Mouse (Mus musculus) adrenal gland (tissue): ENCODE data around the gene Rab43.

Source experiments
- intact Hi-C: fragments of 180-260 bp; cut with DNase I; formaldehyde crosslinking; loops from one replicate; pipeline ENCODE4 v1.15.1; 2025
- long read RNA-seq, 2 experiments: library from polyadenylated mRNA; unstranded; transcript quantifications; one replicate each; pipeline ENCODE4 v2.0.0; 2020; ENCODE audit warnings: borderline replicate concordance in 1 of 2; ENCODE audit not compliant: insufficient replicate concordance in 1 of 2

Rab43 gene
- long read RNA-seq, experiment 1, partial matches to known transcripts, result 0 of 1 reads
- long read RNA-seq, experiment 1, other reads (novel, unspliced or antisense), result 0 of 1 reads
- long read RNA-seq, experiment 2, full-length matches to known transcripts, result 3 of 3 reads
- long read RNA-seq, experiment 2, partial matches to known transcripts, result 0 of 3 reads
- long read RNA-seq, experiment 2, other reads (novel, unspliced or antisense), result 0 of 3 reads

GRCm38 (mm10) chr6:87811675-87812338 is at the start of gene Rab43:
Gene Rab43, minus strand, starts transcription at chr6:87812164.
- intact Hi-C loops, result no loop called here

DNA sequence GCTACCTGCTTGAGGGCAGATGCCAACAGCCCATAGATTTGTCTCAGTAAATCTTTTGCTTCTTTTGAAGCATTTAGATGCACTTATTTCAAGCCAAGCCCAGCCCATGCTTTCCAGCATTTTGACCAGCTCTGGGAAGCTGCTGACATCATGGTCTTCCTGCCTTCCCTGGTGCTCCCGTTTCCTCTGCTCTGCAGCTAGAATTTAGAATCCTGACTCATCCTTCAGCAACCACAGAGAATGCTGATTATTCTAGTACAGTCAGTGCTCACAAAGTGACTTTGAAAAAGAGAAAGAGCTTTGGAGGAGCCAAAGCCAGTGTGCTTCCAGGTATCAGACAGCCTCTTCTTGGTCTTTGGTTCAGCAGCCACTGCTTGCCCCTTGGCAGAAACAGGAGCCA is 45.1 kb upstream of the Rab43 start:
- intact Hi-C loops, result no loop called here

- intact Hi-C loops, result no loop called here
Observed at GRCm38 (mm10) chr6:87853446-87853845, 41.5 kb upstream of the Rab43 start.

GRCm38 (mm10) chr6:87851871-87852270 is 39.9 kb upstream of the Rab43 start:
- intact Hi-C loops, result no loop called here

- intact Hi-C loops, result no loop called here
Observed at GRCm38 (mm10) chr6:87850900-87851614, 39.1 kb upstream of the Rab43 start, which contains the start of gene Cnbp. Gene Cnbp, minus strand, starts transcription at chr6:87851106.

- intact Hi-C loops, result no loop called here
Observed at GRCm38 (mm10) chr6:87850155-87850899, 38.4 kb upstream of the Rab43 start.

DNA sequence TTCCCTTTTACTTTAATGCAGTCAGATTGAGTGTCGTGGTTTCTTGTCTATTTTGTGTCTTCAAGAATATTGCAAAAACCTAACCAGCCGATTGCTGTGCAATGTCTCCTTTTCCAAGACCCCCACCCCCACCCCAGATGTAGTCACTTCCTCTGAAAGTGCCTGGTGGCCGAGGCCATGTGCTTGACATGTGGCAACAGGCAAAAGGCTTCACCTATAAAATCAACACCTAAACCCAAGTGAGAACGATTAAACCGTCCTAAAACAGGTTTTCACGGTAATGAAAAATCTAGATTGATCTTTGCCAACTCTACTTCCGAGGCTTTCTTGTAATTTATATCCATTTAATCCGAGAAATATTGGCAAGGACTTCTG is 37.8 kb upstream of the Rab43 start:
- intact Hi-C loops, result loop anchor here (5.0 kb wide), 1 partner anchor 38 kb away; the partner anchor contains the start of gene Copg1

DNA sequence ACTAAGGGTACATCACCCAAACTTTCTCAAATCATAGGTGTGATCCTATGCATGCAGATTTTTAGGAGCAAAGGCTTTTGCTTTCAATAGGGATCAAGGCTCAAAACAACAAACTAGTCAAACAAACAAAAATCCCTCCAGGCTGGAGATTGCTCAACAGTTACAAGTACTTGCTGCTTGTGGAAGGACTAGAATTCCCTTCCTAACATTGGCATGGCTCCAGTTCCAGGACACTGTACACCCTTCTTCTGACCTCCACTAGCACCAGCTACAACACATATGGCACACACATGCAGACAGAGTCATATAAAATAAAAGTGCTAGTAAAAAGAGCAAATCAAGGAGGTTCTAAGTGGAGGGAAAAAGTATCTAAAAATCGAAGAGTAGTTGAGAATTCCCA is 34.8 kb upstream of the Rab43 start:
- intact Hi-C loops, result loop anchor here (5.0 kb wide), 1 partner anchor 40 kb away; the partner anchor contains the start of gene Copg1

- intact Hi-C loops, result loop anchor here (5.0 kb wide), 1 partner anchor 42 kb away; the partner anchor contains the start of gene Copg1
Observed at GRCm38 (mm10) chr6:87845031-87845695, 33.2 kb upstream of the Rab43 start.

GRCm38 (mm10) chr6:87842254-87842653 is 30.3 kb upstream of the Rab43 start:
- intact Hi-C loops, result no loop called here

GRCm38 (mm10) chr6:87841635-87842034 is 29.7 kb upstream of the Rab43 start:
- intact Hi-C loops, result no loop called here

DNA sequence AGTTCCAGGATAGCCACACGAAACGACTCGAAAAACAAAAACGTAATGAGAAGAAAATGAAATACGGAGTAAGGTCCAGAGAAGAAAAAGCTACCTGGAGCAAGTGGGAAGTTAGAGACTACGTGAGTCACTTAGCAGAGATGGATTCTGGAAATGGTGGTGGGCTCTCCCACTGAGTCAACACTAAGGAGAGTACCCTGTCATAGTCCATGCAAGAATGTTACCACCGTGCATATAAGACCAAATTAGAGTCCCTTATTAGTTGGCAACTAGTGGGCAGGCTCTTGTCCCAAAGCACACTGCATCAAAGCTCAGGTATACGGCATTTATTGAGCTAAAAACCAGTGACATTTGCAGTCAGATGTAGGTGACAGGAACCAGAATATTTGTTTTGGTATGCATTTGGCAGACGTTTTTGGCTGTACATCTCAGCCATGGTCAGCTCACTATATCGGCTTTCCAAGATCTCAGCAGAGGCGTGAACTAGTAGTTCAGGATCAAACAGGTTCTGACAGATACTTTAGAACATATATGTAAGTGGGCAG is 27.9 kb upstream of the Rab43 start:
- intact Hi-C loops, result loop anchor here (5.0 kb wide), 2 partner anchors 78 to 157 kb away; no protein-coding TSS in a partner anchor

GRCm38 (mm10) chr6:87838551-87839197 is 26.7 kb upstream of the Rab43 start, which contains the start of gene Isy1:
Gene Isy1, minus strand, starts transcription at chr6:87838798.
- intact Hi-C loops, result loop anchor here (5.0 kb wide), 2 partner anchors 76 to 159 kb away; no protein-coding TSS in a partner anchor

GRCm38 (mm10) chr6:87835695-87836094 is 23.7 kb upstream of the Rab43 start, which contains the start of gene Gm45140:
Gene Gm45140, minus strand, starts transcription at chr6:87835795.
- intact Hi-C loops, result loop anchor here (5.0 kb wide), 2 partner anchors 73 to 162 kb away; no protein-coding TSS in a partner anchor

DNA sequence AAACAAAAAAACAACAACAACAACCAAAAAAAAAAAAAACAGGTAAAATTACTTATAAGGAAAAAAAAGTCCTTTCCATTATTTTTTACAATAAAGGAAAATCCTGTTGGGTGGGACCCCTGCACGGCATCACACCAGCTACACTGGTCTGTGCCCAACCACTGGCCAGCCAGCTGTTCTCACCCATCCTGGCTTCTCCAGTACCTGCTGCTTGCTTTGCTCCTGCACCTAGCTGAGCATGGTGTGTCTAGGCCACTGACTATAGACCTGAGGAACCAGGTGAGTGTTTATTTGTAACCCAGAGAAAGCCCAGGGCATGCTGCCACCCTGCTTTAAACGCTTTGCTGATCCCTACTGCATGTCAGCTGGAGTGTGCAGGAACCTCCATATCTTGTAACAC is 8.4 kb upstream of the Rab43 start:
- intact Hi-C loops, result no loop called here

- intact Hi-C loops, result no loop called here
Observed at GRCm38 (mm10) chr6:87814486-87814885, 2.5 kb upstream of the Rab43 start.

DNA sequence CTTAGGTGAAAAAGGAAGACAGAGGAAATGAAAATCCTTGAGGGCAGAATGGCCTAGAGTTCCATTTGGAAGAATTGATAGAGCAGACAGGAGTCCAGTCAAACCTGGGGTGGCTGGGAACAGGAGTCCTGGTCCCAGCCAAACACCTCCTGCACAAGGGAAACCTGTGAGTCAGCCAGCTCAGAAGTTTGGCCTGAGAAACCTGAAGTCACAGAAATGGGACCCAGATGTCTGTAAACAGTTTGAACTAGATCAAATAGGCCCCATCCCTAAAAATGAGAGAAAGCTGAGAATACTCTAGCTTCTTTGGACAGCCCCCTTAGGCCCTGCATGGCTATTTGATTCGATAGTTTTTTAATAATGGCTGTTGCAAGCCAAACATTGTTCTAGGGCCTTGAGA is 692 bp upstream of the Rab43 start:
- intact Hi-C loops, result no loop called here

DNA sequence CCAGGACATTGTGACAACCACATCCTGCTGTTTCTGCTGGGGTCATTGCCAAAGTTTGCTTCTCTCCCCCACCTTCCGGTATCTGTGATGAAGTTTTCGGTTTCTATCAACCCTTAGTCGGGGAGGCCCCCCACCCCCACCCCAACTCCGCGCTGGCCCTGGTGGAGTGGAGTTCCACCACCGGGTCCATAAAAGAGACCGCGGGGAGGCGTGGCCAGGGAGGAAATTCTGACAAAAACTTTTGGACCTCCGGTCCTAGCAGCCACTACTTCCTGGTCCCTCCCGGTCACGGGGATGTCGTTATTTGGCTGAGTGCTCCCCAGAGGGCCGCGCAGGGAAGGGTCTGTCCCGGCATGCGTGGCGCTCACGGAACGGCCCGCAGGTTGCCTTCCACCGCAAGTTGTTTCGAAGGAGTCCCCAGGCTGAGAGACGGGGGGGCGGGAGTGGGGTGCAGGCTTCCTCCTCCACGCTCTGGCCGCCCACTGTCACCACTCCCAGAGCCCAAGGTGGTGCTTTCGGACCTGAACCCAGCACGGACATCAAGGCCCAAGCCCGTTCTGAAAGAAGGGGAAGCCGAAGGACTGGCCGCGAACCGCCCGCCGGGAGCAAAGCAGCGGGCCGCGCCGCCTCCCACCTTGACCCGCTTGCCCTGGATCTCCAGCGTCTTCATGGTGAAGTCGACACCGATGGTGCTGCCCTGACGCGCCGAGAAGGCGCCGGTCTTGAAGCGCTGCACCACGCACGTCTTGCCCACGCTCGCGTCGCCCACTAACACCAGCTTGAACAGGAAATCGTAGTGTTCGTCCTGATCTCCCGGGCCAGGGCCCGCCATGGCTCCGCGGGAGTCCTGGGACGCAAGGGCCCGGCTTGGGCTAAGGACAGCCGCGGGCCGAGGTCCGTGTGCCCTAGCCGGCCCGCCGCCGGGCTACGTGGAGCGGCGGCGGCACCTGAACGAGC is 973 bp downstream of the Rab43 start:
- intact Hi-C loops, result no loop called here

DNA sequence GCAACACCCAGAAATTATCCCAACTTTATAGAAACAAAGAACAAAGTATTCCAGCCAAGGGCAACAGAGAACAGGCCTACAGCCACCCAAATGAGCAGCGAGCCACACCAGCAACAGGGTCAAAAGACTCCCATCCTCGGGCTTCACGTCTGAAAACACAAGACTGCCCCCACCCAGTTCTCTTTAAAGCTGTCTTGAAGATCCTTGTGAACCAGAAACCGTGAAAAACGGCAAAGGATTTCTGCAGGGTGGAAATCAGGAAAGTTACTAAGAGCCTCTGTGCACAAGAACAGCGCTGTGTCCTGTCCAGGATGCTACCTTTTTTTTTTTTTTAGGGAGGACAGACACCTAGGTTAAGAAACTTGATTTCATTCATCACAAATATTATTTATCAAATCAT is 1.7 kb downstream of the Rab43 start:
- intact Hi-C loops, result no loop called here
